Mouse (Mus musculus): ENCODE data around the gene Tyw1. TPM values are rescaled to one million over a fixed set of nuclear protein-coding genes. Genes with fewer than 3 reads are reported as not detected.

The Tyw1 gene
- polyA plus RNA-seq, 1 experiment from 2014 or later = 28.5 TPM

Other genes with a start within 250 kb of the Tyw1 start
- 51.8 and 61.0 TPM in 2 replicates for gene Asl, start 226.4 kb upstream of the Tyw1 start, polyA plus RNA-seq (2014; fragmentation: Nextera tagmentation; extraction: Ambion mirVana)
- gene Crcp, start 226.3 kb upstream of the Tyw1 start, polyA plus RNA-seq (2014; fragmentation: Nextera tagmentation; extraction: Ambion mirVana) = 30.8 and 34.8 TPM in 2 replicates
- gene Tpst1, start 182.3 kb upstream of the Tyw1 start, polyA plus RNA-seq (2014; fragmentation: Nextera tagmentation; extraction: Ambion mirVana) = 54.0 and 58.2 TPM in 2 replicates
- 8.5 TPM in 2 replicates for gene Kctd7, start 110.8 kb upstream of the Tyw1 start, polyA plus RNA-seq (2014; fragmentation: Nextera tagmentation; extraction: Ambion mirVana)
- 39.6 and 41.1 TPM in 2 replicates for gene Rabgef1, start 83.8 kb upstream of the Tyw1 start, polyA plus RNA-seq (2014; fragmentation: Nextera tagmentation; extraction: Ambion mirVana)
- 43.3 and 49.0 TPM in 2 replicates for gene Tmem248, start 38.5 kb upstream of the Tyw1 start, polyA plus RNA-seq (2014; fragmentation: Nextera tagmentation; extraction: Ambion mirVana)
- 80.5 and 83.7 TPM in 2 replicates for gene Sbds, start 89 bp upstream of the Tyw1 start, polyA plus RNA-seq (2014; fragmentation: Nextera tagmentation; extraction: Ambion mirVana)
- not detected in 2 replicates for gene Caln1, start 113.8 kb downstream of the Tyw1 start, polyA plus RNA-seq (2014; fragmentation: Nextera tagmentation; extraction: Ambion mirVana)
- gene A330070K13Rik, start 129.0 kb downstream of the Tyw1 start, polyA plus RNA-seq (2014; fragmentation: Nextera tagmentation; extraction: Ambion mirVana) = not detected in 2 replicates

Data from liver, embryonic 11.5 days (tissue).